Mouse (Mus musculus): ENCODE measurements at regions not wholly inside any gene's neighbourhood (a gene's known extent, or its start where the extent isn't known, plus 50 kb on each side); places are given as distances from the start of the nearest gene placed in this dataset.

- no peaks in the 10 kb centered on the region for H3K9me3 ChIP-seq (ENCODE audit: control insufficient read depth, low read length)
- whole genome bisulfite sequencing = 71% methylated on average over 6 of the region's 6 CpGs
- H3K4me2 ChIP-seq (replicated peaks; ENCODE audit: low read depth) = no peak overlapping the region
- no peaks in the 10 kb centered on the region for H3K27me3 ChIP-seq (ENCODE audit: control insufficient read depth, insufficient read depth, low read length)
- no peak overlapping the region for H3K27ac ChIP-seq (replicated peaks)
- no peak for TF ChIP-seq EP300 (optimal IDR thresholded peaks at IDR 0.05)
- H3K36me3 ChIP-seq (ENCODE audit: control insufficient read depth, insufficient read depth, low read length) = no peaks in the 10 kb centered on the region
- H3K4me1 ChIP-seq (replicated peaks; ENCODE audit: control insufficient read depth, insufficient read depth) = no peaks in the 10 kb centered on the region
- DNase-seq (ENCODE audit: low spot score) (no peak), ATAC-seq (ENCODE audit: low FRiP score, low TSS enrichment) (no peak)
- no peak overlapping the region for H3K9ac ChIP-seq (ENCODE audit: low read length)
- no peak overlapping the region for H3K4me3 ChIP-seq (ENCODE audit: low read depth, low read length)
Measured at GRCm38 (mm10) chr2:51847964-51848363, 87.0 kb downstream of the Rbm43 start.

DNA sequence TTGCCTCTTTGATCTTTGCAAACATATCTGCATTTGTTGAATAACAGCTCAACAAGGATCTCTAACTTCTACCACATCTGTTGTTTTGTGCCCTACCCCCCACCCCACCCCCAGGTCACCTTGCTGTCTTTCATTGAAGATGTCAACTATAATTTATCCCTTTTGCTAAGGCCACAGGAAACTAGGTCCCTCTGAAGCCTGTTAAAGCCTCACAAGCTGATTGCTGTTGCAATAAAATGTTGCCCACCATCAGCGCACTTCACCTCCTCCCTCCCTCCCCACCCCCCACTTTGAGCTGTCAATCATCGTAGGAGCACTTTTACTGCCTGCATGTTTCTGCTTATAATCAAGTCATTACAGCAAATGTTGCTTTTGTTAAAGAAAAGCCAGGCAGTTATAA is 86.5 kb downstream of the Rbm43 start:
- WGBS = 61% methylated on average over 2 of the region's 2 CpGs
- Histone ChIP-seq H3K4me1 (replicated peaks; ENCODE audit: control insufficient read depth, insufficient read depth) (no peaks in the 10 kb centered on the region), H3K9ac (ENCODE audit: low read length) (no peak overlapping the region), H3K36me3 (ENCODE audit: control insufficient read depth, insufficient read depth, low read length) (no peaks in the 10 kb centered on the region), H3K27ac (replicated peaks) (no peak overlapping the region), H3K9me3 (ENCODE audit: control insufficient read depth, low read length) (no peaks in the 10 kb centered on the region), H3K4me3 (ENCODE audit: low read depth, low read length) (no peak overlapping the region), H3K27me3 (ENCODE audit: control insufficient read depth, insufficient read depth, low read length) (no peaks in the 10 kb centered on the region), H3K4me2 (replicated peaks; ENCODE audit: low read depth) (no peak overlapping the region)
- ATAC-seq (ENCODE audit: low FRiP score, low TSS enrichment) = no peak
- TF ChIP-seq EP300 (optimal IDR thresholded peaks at IDR 0.05) = no peak
- no peak for TF ChIP-seq CTCF (IDR thresholded peaks at IDR 0.05; ENCODE audit: low read depth)
- DNase-seq (ENCODE audit: low spot score) = no peak

DNA sequence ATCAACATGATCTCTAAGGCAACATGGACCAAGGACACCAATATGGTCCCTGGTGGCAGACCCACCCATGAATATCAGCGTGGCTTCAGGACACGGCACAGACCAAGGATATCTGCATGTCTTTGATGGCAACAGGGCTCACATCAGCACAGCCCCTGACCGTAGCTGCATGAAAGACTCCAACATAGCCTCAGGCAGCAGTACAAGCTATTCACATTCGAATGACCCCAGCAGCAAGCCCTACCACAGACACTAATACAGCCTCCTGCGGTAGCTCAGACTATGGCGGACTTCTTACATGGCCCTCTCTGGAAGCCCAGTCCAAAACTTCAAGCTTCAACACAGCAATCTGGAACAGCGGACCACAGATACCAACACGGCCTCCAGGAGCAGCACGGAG is 84.4 kb downstream of the Rbm43 start:
- no peak overlapping the region for H3K4me2 ChIP-seq (replicated peaks; ENCODE audit: low read depth)
- no peaks in the 10 kb centered on the region for H3K36me3 ChIP-seq (ENCODE audit: control insufficient read depth, insufficient read depth, low read length)
- no peak for DNase-seq (ENCODE audit: low spot score)
- no peaks in the 10 kb centered on the region for H3K27me3 ChIP-seq (ENCODE audit: control insufficient read depth, insufficient read depth, low read length)
- TF ChIP-seq EP300 (optimal IDR thresholded peaks at IDR 0.05) (no peak), CTCF (IDR thresholded peaks at IDR 0.05; ENCODE audit: low read depth) (no peak)
- no peaks in the 10 kb centered on the region for H3K9me3 ChIP-seq (ENCODE audit: control insufficient read depth, low read length)
- no peak for ATAC-seq (ENCODE audit: low FRiP score, low TSS enrichment)
- no peak overlapping the region for H3K4me3 ChIP-seq (ENCODE audit: low read depth, low read length)
- 92% methylated on average over 9 of the region's 9 CpGs for WGBS
- no peak overlapping the region for H3K27ac ChIP-seq (replicated peaks)
- no peaks in the 10 kb centered on the region for H3K4me1 ChIP-seq (replicated peaks; ENCODE audit: control insufficient read depth, insufficient read depth)
- no peak overlapping the region for H3K9ac ChIP-seq (ENCODE audit: low read length)

DNA sequence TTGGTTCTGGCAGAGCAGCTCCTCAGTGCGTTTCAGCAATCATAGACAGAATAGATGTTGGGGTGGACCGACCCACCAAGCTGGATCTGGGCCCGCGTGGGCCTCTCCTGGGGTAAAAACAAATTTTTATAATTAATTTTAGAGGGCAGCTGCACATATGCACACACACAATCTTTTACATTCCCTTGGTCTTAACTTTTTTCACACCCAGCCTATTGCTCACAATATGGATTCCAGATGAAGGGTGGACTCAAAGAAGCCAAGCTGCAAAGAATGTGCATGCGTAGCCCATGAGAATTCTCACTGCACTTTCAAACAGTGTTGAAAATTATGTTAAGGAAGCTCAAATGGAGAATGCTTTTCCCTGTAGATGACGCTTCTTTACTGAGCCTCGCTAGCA is 83.3 kb downstream of the Rbm43 start:
- WGBS = 86% methylated on average over 7 of the region's 7 CpGs
- no peak overlapping the region for H3K27ac ChIP-seq (replicated peaks)
- no peak for ATAC-seq (ENCODE audit: low FRiP score, low TSS enrichment)

DNA sequence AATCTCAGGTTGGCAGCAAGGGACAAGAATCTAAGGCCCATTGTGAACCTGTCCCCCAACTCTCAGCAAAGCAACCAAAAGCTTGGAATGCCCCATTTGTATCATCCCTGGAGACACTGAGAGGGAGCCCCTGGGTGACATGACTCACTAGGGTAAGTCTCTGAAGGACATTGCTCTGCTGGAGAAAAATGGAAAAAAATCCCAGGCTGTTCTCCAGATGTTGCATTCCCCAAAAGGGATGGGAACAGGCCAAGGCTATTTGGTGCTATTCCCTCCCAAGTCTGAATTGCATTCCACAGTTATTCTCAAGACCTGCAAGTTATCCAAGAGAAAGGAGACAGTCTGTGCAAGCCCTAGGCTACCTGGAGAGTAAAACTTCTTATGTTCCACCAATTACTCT is 77.7 kb downstream of the Rbm43 start:
- Histone ChIP-seq H3K4me2 (replicated peaks; ENCODE audit: low read depth) (no peak overlapping the region), H3K4me3 (ENCODE audit: low read depth, low read length) (no peak overlapping the region), H3K9ac (ENCODE audit: low read length) (no peak overlapping the region), H3K9me3 (ENCODE audit: control insufficient read depth, low read length) (no peaks in the 10 kb centered on the region), H3K27ac (replicated peaks) (no peak overlapping the region), H3K36me3 (ENCODE audit: control insufficient read depth, insufficient read depth, low read length) (no peaks in the 10 kb centered on the region), H3K27me3 (ENCODE audit: control insufficient read depth, insufficient read depth, low read length) (no peaks in the 10 kb centered on the region), H3K4me1 (replicated peaks; ENCODE audit: control insufficient read depth, insufficient read depth) (no peaks in the 10 kb centered on the region)
- ATAC-seq (ENCODE audit: low FRiP score, low TSS enrichment) (no peak), DNase-seq (ENCODE audit: low spot score) (no peak)
- TF ChIP-seq CTCF (IDR thresholded peaks at IDR 0.05; ENCODE audit: low read depth) (no peak), EP300 (optimal IDR thresholded peaks at IDR 0.05) (no peak)

More for the DNA sequence above, 83.3 kb downstream of the Rbm43 start:
- H3K9me3 ChIP-seq (ENCODE audit: control insufficient read depth, low read length) = no peaks in the 10 kb centered on the region
- no peaks in the 10 kb centered on the region for H3K27me3 ChIP-seq (ENCODE audit: control insufficient read depth, insufficient read depth, low read length)
- H3K4me2 ChIP-seq (replicated peaks; ENCODE audit: low read depth) = no peak overlapping the region
- H3K36me3 ChIP-seq (ENCODE audit: control insufficient read depth, insufficient read depth, low read length) = no peaks in the 10 kb centered on the region
- no peak for DNase-seq (ENCODE audit: low spot score)
- no peak overlapping the region for H3K4me3 ChIP-seq (ENCODE audit: low read depth, low read length)
- TF ChIP-seq CTCF (IDR thresholded peaks at IDR 0.05; ENCODE audit: low read depth) = no peak
- H3K4me1 ChIP-seq (replicated peaks; ENCODE audit: control insufficient read depth, insufficient read depth) = no peaks in the 10 kb centered on the region
- no peak overlapping the region for H3K9ac ChIP-seq (ENCODE audit: low read length)

GRCm38 (mm10) chr2:51866045-51866444 is 68.9 kb downstream of the Rbm43 start:
- Histone ChIP-seq H3K4me1 (replicated peaks; ENCODE audit: control insufficient read depth, insufficient read depth) (no peaks in the 10 kb centered on the region), H3K4me3 (ENCODE audit: low read depth, low read length) (no peak overlapping the region), H3K9ac (ENCODE audit: low read length) (no peak overlapping the region), H3K27ac (replicated peaks) (no peak overlapping the region), H3K4me2 (replicated peaks; ENCODE audit: low read depth) (no peak overlapping the region), H3K27me3 (ENCODE audit: control insufficient read depth, insufficient read depth, low read length) (no peaks in the 10 kb centered on the region), H3K9me3 (ENCODE audit: control insufficient read depth, low read length) (no peaks in the 10 kb centered on the region), H3K36me3 (ENCODE audit: control insufficient read depth, insufficient read depth, low read length) (no peaks in the 10 kb centered on the region)
- TF ChIP-seq EP300 (optimal IDR thresholded peaks at IDR 0.05) (no peak), CTCF (IDR thresholded peaks at IDR 0.05; ENCODE audit: low read depth) (no peak)
- 52% methylated on average over 5 of the region's 5 CpGs for WGBS
- ATAC-seq (ENCODE audit: low FRiP score, low TSS enrichment) (no peak), DNase-seq (ENCODE audit: low spot score) (no peak)

Measured in stomach, postnatal 0 days (tissue).